Mouse (Mus musculus): Measurements from ENCODE around the gene Ppp1r2.

GRCm38 (mm10) chr16:31274084-31274483, 993 bp downstream of the Ppp1r2 start:
- no peak for TF ChIP-seq CTCF (IDR thresholded peaks at IDR 0.05; ENCODE audit: borderline replicate concordance, insufficient read depth, low read depth, low read length)
- TF ChIP-seq POLR2A (IDR thresholded peaks at IDR 0.05; ENCODE audit: borderline replicate concordance, insufficient read depth, low read length) = no peak

Data from cerebellum, adult 2 months (tissue).